ENCODE assay signal across 21 mouse cellular contexts in genomic region chr17:32183017-32183416, GRCm38 (mm10). TPM values are rescaled to one million over a fixed set of nuclear protein-coding genes. Genes with fewer than 3 reads are reported as not detected.
DNase-seq lines count a peak whose midpoint lies in the region; ATAC-seq and TF ChIP-seq lines count a peak whose summit lies in the region.
"Had no signal": no experiment of that assay in that cellular context is flagged by ENCODE, and none has a peak within 500 bp of the region (broad histone marks: within the 10 kb centered on the region; RNA-seq: fewer than 3 reads in every experiment).

No protein-coding gene starts in this region.

- 0 out of 2 replicates have a peak overlapping the region, but pooled peaks have one; percentile 12 for H3K27ac ChIP-seq in gastrocnemius, adult 2 months
- H3K27ac ChIP-seq in limb, embryonic 14.5 days (replicated peaks; ENCODE audit: low read depth, low read length): no peak overlapping the region
- H3K27ac ChIP-seq: embryonic facial prominence, embryonic 12.5 days; heart, embryonic 13.5 days; hindbrain, embryonic 15.5 days had no signal

- intact Hi-C loops in gastrocnemius, adult 2 months (cut with DNase I): no loop called here

- 22% methylated on average over 8 of the region's 8 CpGs for WGBS in limb, embryonic 14.5 days

- DNase-seq in gastrocnemius, adult 2 months: no peak
- DNase-seq in gastrocnemius, postnatal 4 days (ENCODE audit: low spot score in 2 of 2): no peak
- peak; percentile 51 for DNase-seq in ZHBTc4 (ENCODE audit: low read depth, low spot score)
- DNase-seq in limb, embryonic 14.5 days (ENCODE audit: low spot score): no peak
- no peak for DNase-seq in adrenal gland, postnatal 14 days
- DNase-seq: adrenal gland, postnatal 25 days; B cell, adult 2 months; cerebellum, adult 2 months; cerebellum, postnatal 10 days; gastrocnemius, postnatal 25 days; heart, adult 11 months; heart, postnatal 36 days had no signal

- TF ChIP-seq CTCF in gastrocnemius, adult 2 months (IDR thresholded peaks at IDR 0.05): no peak

- H3K4me1 ChIP-seq in limb, embryonic 14.5 days (ENCODE audit: control insufficient read depth, insufficient read depth, low read length): no peaks in the 10 kb centered on the region

- no peak for TF ChIP-seq POLR2A in limb, embryonic 14.5 days (IDR thresholded peaks at IDR 0.05; ENCODE audit: borderline replicate concordance, extremely low read depth, insufficient read depth, insufficient read length)

- ATAC-seq in limb, embryonic 14.5 days (ENCODE audit: low FRiP score, low read depth): no peak
- no peak for ATAC-seq in frontal cortex, adult (ENCODE audit: low TSS enrichment)
- ATAC-seq: activated CD4-positive, CD25-positive, alpha-beta regulatory T cell, adult 4 months; CD4-positive, CD25-positive, alpha-beta regulatory T cell, adult 4 months; forebrain, embryonic 14.5 days; intestine, embryonic 16.5 days had no signal

- no peaks in the 10 kb centered on the region for H3K36me3 ChIP-seq in limb, embryonic 14.5 days (ENCODE audit: control insufficient read depth, insufficient read depth, low read length)
- H3K36me3 ChIP-seq: embryonic facial prominence, embryonic 12.5 days; G1E; heart, embryonic 13.5 days; hindbrain, embryonic 15.5 days had no signal

- no peak overlapping the region for H3K4me3 ChIP-seq in gastrocnemius, adult 2 months
- no peak overlapping the region for H3K4me3 ChIP-seq in limb, embryonic 14.5 days (replicated peaks; ENCODE audit: low read length)
- H3K4me3 ChIP-seq: embryonic facial prominence, embryonic 12.5 days; heart, embryonic 13.5 days; hindbrain, embryonic 15.5 days had no signal

- 0 out of 2 replicates have a peak overlapping the region, but pooled peaks have one; percentile 21 for H3K9ac ChIP-seq in limb, embryonic 14.5 days (ENCODE audit: low read depth, low read length, severe bottlenecking)
- H3K9ac ChIP-seq: embryonic facial prominence, embryonic 12.5 days; heart, embryonic 13.5 days; hindbrain, embryonic 15.5 days had no signal

- H3K4me2 ChIP-seq in limb, embryonic 14.5 days (replicated peaks; ENCODE audit: low read depth, low read length, severe bottlenecking): no peak overlapping the region
- H3K4me2 ChIP-seq: embryonic facial prominence, embryonic 12.5 days; heart, embryonic 13.5 days; hindbrain, embryonic 15.5 days had no signal

- H3K9me3 ChIP-seq in limb, embryonic 14.5 days (ENCODE audit: control insufficient read depth, low read length): no peaks in the 10 kb centered on the region
- H3K9me3 ChIP-seq: embryonic facial prominence, embryonic 12.5 days; G1E; heart, embryonic 13.5 days; hindbrain, embryonic 15.5 days had no signal

- H3K27me3 ChIP-seq in limb, embryonic 14.5 days (ENCODE audit: control insufficient read depth, insufficient read depth, low read length): 0 out of 2 replicates have a peak, but pooled peaks cover under 1% of the 10 kb centered on the region
- H3K27me3 ChIP-seq: hindbrain, embryonic 15.5 days had no signal

RNA-seq across cellular contexts. Expression of gene Ephx3, which starts 6.3 kb away (rescaled TPM):
- total RNA-seq in gastrocnemius, adult 2 months (2021): under 1 TPM; 0.25 to 0.61 TPM
- total RNA-seq in gastrocnemius, postnatal 4 days (2021): under 1 TPM; 0.17 to 0.31 TPM
- 1.6 and 1.9 TPM in 2 replicates for polyA plus RNA-seq in limb, embryonic 14.5 days (2012; rRNA removed)
- polyA plus RNA-seq in limb, embryonic 14.5 days (2014; fragmentation: Nextera tagmentation; extraction: Ambion mirVana): 3.3 and 5.5 TPM in 2 replicates
- 0.22 and 0.30 TPM in 2 replicates for total RNA-seq in adrenal gland, postnatal 14 days (2021)
- total RNA-seq: adrenal gland, postnatal 25 days had no signal
- polyA plus RNA-seq: activated CD4-positive, CD25-positive, alpha-beta regulatory T cell, adult 4 months; forebrain, embryonic 14.5 days; heart, embryonic 13.5 days had no signal

RNA-seq across cellular contexts. Expression of gene Notch3, which starts 16.4 kb away (rescaled TPM):
- total RNA-seq in gastrocnemius, adult 2 months (2021): 10 to 100 TPM; 10.7 to 14.8 TPM
- 10 to 100 TPM; 68.4 to 68.9 TPM for total RNA-seq in gastrocnemius, postnatal 4 days (2021)
- 50.0 and 77.6 TPM in 2 replicates for polyA plus RNA-seq in limb, embryonic 14.5 days (2012; rRNA removed)
- polyA plus RNA-seq in limb, embryonic 14.5 days (2014; fragmentation: Nextera tagmentation; extraction: Ambion mirVana): 17.7 and 19.4 TPM in 2 replicates
- 22.9 and 26.2 TPM in 2 replicates for total RNA-seq in adrenal gland, postnatal 14 days (2021)
- polyA plus RNA-seq: activated CD4-positive, CD25-positive, alpha-beta regulatory T cell, adult 4 months had no signal
